15 mouse cellular contexts compared by ENCODE assay signal in the genomic region with DNA sequence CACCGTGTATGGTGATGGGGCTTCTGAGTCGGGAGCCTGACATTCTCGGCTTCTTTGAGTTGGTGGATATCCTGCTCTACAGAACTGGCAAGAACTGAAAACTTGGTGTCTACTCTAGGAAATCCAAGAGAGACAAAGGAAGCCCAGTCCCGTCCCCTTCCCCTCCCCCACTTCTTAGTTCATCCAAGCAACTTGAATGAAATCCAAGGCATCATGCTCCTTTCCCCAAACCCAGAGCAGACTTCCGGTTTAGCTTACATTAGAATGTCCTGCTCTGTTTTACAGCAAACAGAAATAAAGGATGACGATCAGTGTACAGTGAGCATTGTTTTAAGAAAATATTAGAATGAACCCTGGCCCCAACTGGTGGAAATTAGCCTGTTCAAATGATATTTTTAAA. TPM values are rescaled to one million over a fixed set of nuclear protein-coding genes. Genes with fewer than 3 reads are reported as not detected.
DNase-seq lines count a peak whose midpoint lies in the region; ATAC-seq and TF ChIP-seq lines count a peak whose summit lies in the region.
"Had no signal": no experiment of that assay in that cellular context is flagged by ENCODE, and none has a peak within 500 bp of the region (broad histone marks: within the 10 kb centered on the region; RNA-seq: fewer than 3 reads in every experiment).

No protein-coding gene starts in this region.

- TF ChIP-seq CTCF in lung, embryonic 14.5 days (IDR thresholded peaks at IDR 0.05; ENCODE audit: low read depth) = no peak

- H3K4me3 ChIP-seq in heart, embryonic 12.5 days = no peak overlapping the region
- H3K4me3 ChIP-seq in lung, embryonic 14.5 days (ENCODE audit: low read depth, low read length) = no peak overlapping the region
- H3K4me3 ChIP-seq in heart, embryonic 16.5 days (ENCODE audit: low read length) = no peak overlapping the region
- H3K4me3 ChIP-seq in limb, embryonic 15.5 days = no peak overlapping the region
- H3K4me3 ChIP-seq: forebrain, embryonic 12.5 days; megakaryocyte, embryonic 14.5 days; stomach, embryonic 15.5 days had no signal

- H3K27ac ChIP-seq in heart, embryonic 12.5 days (ENCODE audit: poor library complexity, severe bottlenecking) = no peak overlapping the region
- peak overlapping the region; percentile 58 for H3K27ac ChIP-seq in lung, embryonic 14.5 days (ENCODE audit: low read depth)
- peak overlapping the region; percentile 62 for H3K27ac ChIP-seq in heart, embryonic 16.5 days (ENCODE audit: low read length)
- H3K27ac ChIP-seq in limb, embryonic 15.5 days = peak overlapping the region; percentile 33; the same call in 1 of the 2 replicates
- H3K27ac ChIP-seq: forebrain, embryonic 12.5 days; stomach, embryonic 15.5 days had no signal

- H3K4me1 ChIP-seq in heart, embryonic 12.5 days (replicated peaks) = no peaks in the 10 kb centered on the region
- no peaks in the 10 kb centered on the region for H3K4me1 ChIP-seq in lung, embryonic 14.5 days (ENCODE audit: insufficient read depth)
- H3K4me1 ChIP-seq in heart, embryonic 16.5 days (ENCODE audit: control insufficient read depth, insufficient read depth, low read length) = no peaks in the 10 kb centered on the region
- no peaks in the 10 kb centered on the region for H3K4me1 ChIP-seq in limb, embryonic 15.5 days
- H3K4me1 ChIP-seq: forebrain, embryonic 12.5 days; stomach, embryonic 15.5 days had no signal

- no peaks in the 10 kb centered on the region for H3K27me3 ChIP-seq in heart, embryonic 12.5 days (replicated peaks)
- no peaks in the 10 kb centered on the region for H3K27me3 ChIP-seq in lung, embryonic 14.5 days (ENCODE audit: insufficient read depth, low read length)
- no peaks in the 10 kb centered on the region for H3K27me3 ChIP-seq in heart, embryonic 16.5 days (ENCODE audit: control insufficient read depth, insufficient read depth, low read length)
- no peaks in the 10 kb centered on the region for H3K27me3 ChIP-seq in limb, embryonic 15.5 days
- H3K27me3 ChIP-seq: forebrain, embryonic 12.5 days; megakaryocyte, embryonic 14.5 days; stomach, embryonic 15.5 days had no signal

- intact Hi-C loops in left cerebral cortex, postnatal 14 days (cut with DNase I) = no loop called here

- ATAC-seq in heart, embryonic 12.5 days (ENCODE audit: insufficient number of reproducible peaks, low FRiP score) = 0 out of 2 replicates have a peak, but pooled peaks have one; percentile 40
- ATAC-seq in lung, embryonic 14.5 days (ENCODE audit: insufficient read depth) = no peak
- ATAC-seq in heart, embryonic 16.5 days (replicated peaks; ENCODE audit: extremely low read depth, insufficient read depth, low FRiP score) = peak; percentile 65; the same call in 1 of the 2 replicates
- ATAC-seq in limb, embryonic 15.5 days (ENCODE audit: insufficient number of reproducible peaks, low FRiP score, low TSS enrichment, low read depth) = no peak
- ATAC-seq: activated CD4-positive, CD25-positive, alpha-beta regulatory T cell, adult 4 months had no signal

- H3K9ac ChIP-seq in heart, embryonic 12.5 days = no peak overlapping the region
- H3K9ac ChIP-seq in lung, embryonic 14.5 days = no peak overlapping the region
- H3K9ac ChIP-seq in heart, embryonic 16.5 days (ENCODE audit: low read length) = no peak overlapping the region
- no peak overlapping the region for H3K9ac ChIP-seq in limb, embryonic 15.5 days
- H3K9ac ChIP-seq: forebrain, embryonic 12.5 days; stomach, embryonic 15.5 days had no signal

- 63% methylated on average over 6 of the region's 6 CpGs for WGBS in heart, embryonic 12.5 days
- 58% methylated on average over 6 of the region's 6 CpGs for WGBS in lung, embryonic 14.5 days
- WGBS in heart, embryonic 16.5 days = 59% methylated on average over 6 of the region's 6 CpGs
- WGBS in limb, embryonic 15.5 days = 65% methylated on average over 6 of the region's 6 CpGs

- no peaks in the 10 kb centered on the region for H3K9me3 ChIP-seq in heart, embryonic 12.5 days (replicated peaks)
- H3K9me3 ChIP-seq in lung, embryonic 14.5 days (ENCODE audit: low read depth, low read length) = no peaks in the 10 kb centered on the region
- no peaks in the 10 kb centered on the region for H3K9me3 ChIP-seq in heart, embryonic 16.5 days (replicated peaks; ENCODE audit: control insufficient read depth, low read length)
- no peaks in the 10 kb centered on the region for H3K9me3 ChIP-seq in limb, embryonic 15.5 days
- H3K9me3 ChIP-seq: forebrain, embryonic 12.5 days; megakaryocyte, embryonic 14.5 days; stomach, embryonic 15.5 days had no signal

- no peaks in the 10 kb centered on the region for H3K36me3 ChIP-seq in heart, embryonic 12.5 days
- H3K36me3 ChIP-seq in lung, embryonic 14.5 days (ENCODE audit: insufficient read depth) = no peaks in the 10 kb centered on the region
- no peaks in the 10 kb centered on the region for H3K36me3 ChIP-seq in heart, embryonic 16.5 days (ENCODE audit: control insufficient read depth, insufficient read depth)
- H3K36me3 ChIP-seq in limb, embryonic 15.5 days = no peaks in the 10 kb centered on the region
- H3K36me3 ChIP-seq: forebrain, embryonic 12.5 days; stomach, embryonic 15.5 days had no signal

- no peak for DNase-seq in heart, adult 11 months
- peak; percentile 74 for DNase-seq in lung, embryonic 14.5 days
- DNase-seq in lung, postnatal 4 days = no peak
- DNase-seq in left cerebral cortex, postnatal 14 days (ENCODE audit: low spot score in 2 of 2) = no peak
- DNase-seq in layer of hippocampus, adult 18-20 months (ENCODE audit: low spot score in 2 of 2) = no peak
- DNase-seq: cerebellum, adult 18-20 months; liver; thymus, postnatal 25 days had no signal

- no peak overlapping the region for H3K4me2 ChIP-seq in heart, embryonic 12.5 days
- H3K4me2 ChIP-seq in lung, embryonic 14.5 days = no peak overlapping the region
- H3K4me2 ChIP-seq in heart, embryonic 16.5 days (ENCODE audit: low read depth, low read length) = no peak overlapping the region
- no peak overlapping the region for H3K4me2 ChIP-seq in limb, embryonic 15.5 days
- H3K4me2 ChIP-seq: forebrain, embryonic 12.5 days; stomach, embryonic 15.5 days had no signal

RNA-seq across cellular contexts. Expression of a gene that starts 12.1 kb away (rescaled TPM):
- polyA plus RNA-seq in heart, embryonic 12.5 days (2016; fragmentation: Nextera tagmentation; extraction: Ambion mirVana) = 233 and 248 TPM in 2 replicates
- 328 and 346 TPM in 2 replicates for polyA plus RNA-seq in lung, embryonic 14.5 days (2014; fragmentation: Nextera tagmentation; extraction: Ambion mirVana)
- polyA plus RNA-seq in heart, embryonic 16.5 days (2015; fragmentation: Nextera tagmentation; extraction: Ambion mirVana) = 177 and 193 TPM in 2 replicates
- polyA plus RNA-seq in limb, embryonic 15.5 days (2015; fragmentation: Nextera tagmentation; extraction: Ambion mirVana) = 302 and 328 TPM in 2 replicates
- 100 to 1,000 TPM; 121 to 139 TPM for total RNA-seq in left cerebral cortex, postnatal 14 days (2021)
- 100 to 1,000 TPM; 119 to 132 TPM for total RNA-seq in layer of hippocampus, adult 18-20 months (2021)

RNA-seq across cellular contexts. Expression of a gene that starts 27.5 kb away (rescaled TPM):
- 58.9 and 64.1 TPM in 2 replicates for polyA plus RNA-seq in heart, embryonic 12.5 days (2016; fragmentation: Nextera tagmentation; extraction: Ambion mirVana)
- polyA plus RNA-seq in lung, embryonic 14.5 days (2014; fragmentation: Nextera tagmentation; extraction: Ambion mirVana) = 36.1 and 39.6 TPM in 2 replicates
- polyA plus RNA-seq in heart, embryonic 16.5 days (2015; fragmentation: Nextera tagmentation; extraction: Ambion mirVana) = 57.5 and 57.6 TPM in 2 replicates
- 21.9 and 25.3 TPM in 2 replicates for polyA plus RNA-seq in limb, embryonic 15.5 days (2015; fragmentation: Nextera tagmentation; extraction: Ambion mirVana)
- total RNA-seq in left cerebral cortex, postnatal 14 days (2021) = 100 to 1,000 TPM in 1 of 2 experiments, 10 to 100 TPM in 1; 92.7 to 102 TPM
- 10 to 100 TPM; 37.7 to 40.9 TPM for total RNA-seq in layer of hippocampus, adult 18-20 months (2021)

RNA-seq across cellular contexts. Expression of a gene that starts 36.2 kb away (rescaled TPM):
- 33.6 and 37.1 TPM in 2 replicates for polyA plus RNA-seq in heart, embryonic 12.5 days (2016; fragmentation: Nextera tagmentation; extraction: Ambion mirVana)
- 41.5 and 45.1 TPM in 2 replicates for polyA plus RNA-seq in lung, embryonic 14.5 days (2014; fragmentation: Nextera tagmentation; extraction: Ambion mirVana)
- 34.0 and 40.7 TPM in 2 replicates for polyA plus RNA-seq in heart, embryonic 16.5 days (2015; fragmentation: Nextera tagmentation; extraction: Ambion mirVana)
- 31.8 and 33.7 TPM in 2 replicates for polyA plus RNA-seq in limb, embryonic 15.5 days (2015; fragmentation: Nextera tagmentation; extraction: Ambion mirVana)
- 10 to 100 TPM in 1 of 2 experiments, 1 to 10 TPM in 1; 9.7 to 15.7 TPM for total RNA-seq in left cerebral cortex, postnatal 14 days (2021)
- 10 to 100 TPM; 13.8 to 14.8 TPM for total RNA-seq in layer of hippocampus, adult 18-20 months (2021)

RNA-seq across cellular contexts. Expression of a gene that starts 47.8 kb away (rescaled TPM):
- 18.6 and 20.3 TPM in 2 replicates for polyA plus RNA-seq in heart, embryonic 12.5 days (2016; fragmentation: Nextera tagmentation; extraction: Ambion mirVana)
- 19.5 and 20.1 TPM in 2 replicates for polyA plus RNA-seq in lung, embryonic 14.5 days (2014; fragmentation: Nextera tagmentation; extraction: Ambion mirVana)
- 10.5 and 11.1 TPM in 2 replicates for polyA plus RNA-seq in heart, embryonic 16.5 days (2015; fragmentation: Nextera tagmentation; extraction: Ambion mirVana)
- polyA plus RNA-seq in limb, embryonic 15.5 days (2015; fragmentation: Nextera tagmentation; extraction: Ambion mirVana) = 9.5 and 13.7 TPM in 2 replicates
- total RNA-seq in left cerebral cortex, postnatal 14 days (2021) = 100 to 1,000 TPM; 142 to 153 TPM
- 100 to 1,000 TPM; 106 to 118 TPM for total RNA-seq in layer of hippocampus, adult 18-20 months (2021)

RNA-seq across cellular contexts. Expression of a gene that starts 59.8 kb away (rescaled TPM):
- polyA plus RNA-seq in heart, embryonic 12.5 days (2016; fragmentation: Nextera tagmentation; extraction: Ambion mirVana) = 17.6 and 18.3 TPM in 2 replicates
- 24.3 and 24.4 TPM in 2 replicates for polyA plus RNA-seq in lung, embryonic 14.5 days (2014; fragmentation: Nextera tagmentation; extraction: Ambion mirVana)
- 20.4 and 22.4 TPM in 2 replicates for polyA plus RNA-seq in heart, embryonic 16.5 days (2015; fragmentation: Nextera tagmentation; extraction: Ambion mirVana)
- 21.6 and 23.6 TPM in 2 replicates for polyA plus RNA-seq in limb, embryonic 15.5 days (2015; fragmentation: Nextera tagmentation; extraction: Ambion mirVana)
- total RNA-seq in left cerebral cortex, postnatal 14 days (2021) = 10 to 100 TPM; 19.2 to 23.0 TPM
- total RNA-seq in layer of hippocampus, adult 18-20 months (2021) = 10 to 100 TPM; 23.9 to 24.3 TPM

Comparison
In these comparisons a context has a peak if more than half of its experiments do, and no peak if none do; other contexts are left out.
1. ATAC-seq: peak in heart, embryonic 12.5 days (single experiment) and heart, embryonic 16.5 days (single experiment); none in lung, embryonic 14.5 days (single experiment) and limb, embryonic 15.5 days (single experiment).